Mouse (Mus musculus): ENCODE results near the gene Bcas1. TPM values are rescaled to one million over a fixed set of nuclear protein-coding genes. Genes with fewer than 3 reads are reported as not detected.

The Bcas1 gene
- polyA plus RNA-seq, 1 experiment from 2014 or later = 1.1 TPM

DNA sequence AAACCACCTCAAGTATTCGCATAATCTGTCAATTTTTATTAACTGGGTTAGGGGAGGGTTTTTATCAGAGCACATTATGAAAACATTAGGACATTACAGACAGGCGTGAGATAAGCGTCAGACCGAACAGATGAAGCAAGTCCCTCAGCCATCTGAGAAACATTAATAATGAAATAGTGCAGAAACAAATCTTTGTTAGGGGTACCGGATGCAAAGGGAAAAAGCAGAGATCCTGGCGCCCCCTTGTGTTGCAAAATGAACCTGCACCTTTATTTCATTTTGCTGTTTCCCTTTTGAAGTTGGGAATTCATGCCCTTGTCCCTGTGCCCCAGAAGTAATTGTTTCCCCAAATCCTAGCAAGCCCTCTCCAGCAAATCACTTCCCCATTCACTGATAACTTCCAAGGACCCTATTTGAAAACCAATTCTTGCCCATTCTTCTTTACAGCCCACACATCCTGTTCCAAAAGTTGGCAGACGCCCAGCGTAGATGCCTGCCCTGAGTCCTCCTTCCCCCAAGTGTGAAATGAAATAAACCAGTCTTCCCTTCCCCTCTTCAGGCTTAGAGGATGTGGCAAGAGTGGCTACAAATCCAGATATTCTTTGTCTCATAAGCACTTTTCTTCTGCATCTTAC lies 80.4 kb downstream of the Bcas1 start:
- H3K27ac ChIP-seq (ENCODE audit: poor library complexity, severe bottlenecking) = peak overlapping the region; percentile 56
- WGBS = 32% methylated on average over 8 of the region's 8 CpGs
- H3K36me3 ChIP-seq = no peaks in the 10 kb centered on the region
- peaks cover 53% of the 10 kb centered on the region for H3K4me1 ChIP-seq (replicated peaks)
- no peaks in the 10 kb centered on the region for H3K27me3 ChIP-seq (replicated peaks)
- H3K4me3 ChIP-seq = no peak overlapping the region
- H3K4me2 ChIP-seq = no peak overlapping the region
- H3K9me3 ChIP-seq (replicated peaks) = no peaks in the 10 kb centered on the region
- ATAC-seq (ENCODE audit: insufficient number of reproducible peaks, low FRiP score) = no peak
- no peak overlapping the region for H3K9ac ChIP-seq

GRCm38 (mm10) chr2:170345410-170345793 lies 82.2 kb downstream of the Bcas1 start:
- no peaks in the 10 kb centered on the region for H3K9me3 ChIP-seq (replicated peaks)
- no peak overlapping the region for H3K4me3 ChIP-seq
- no peak for ATAC-seq (ENCODE audit: insufficient number of reproducible peaks, low FRiP score)
- peak overlapping the region; percentile 36; the same call in 1 of the 2 replicates for H3K27ac ChIP-seq (ENCODE audit: poor library complexity, severe bottlenecking)
- H3K4me1 ChIP-seq (replicated peaks) = peaks cover 37% of the 10 kb centered on the region
- 7% methylated on average over 5 of the region's 5 CpGs for WGBS
- H3K36me3 ChIP-seq = no peaks in the 10 kb centered on the region
- H3K4me2 ChIP-seq = peak overlapping the region; percentile 20; the same call in 1 of the 2 replicates
- H3K9ac ChIP-seq = no peak overlapping the region
- H3K27me3 ChIP-seq (replicated peaks) = no peaks in the 10 kb centered on the region

GRCm38 (mm10) chr2:170344502-170345409 lies 82.9 kb downstream of the Bcas1 start:
- Histone ChIP-seq H3K27ac (ENCODE audit: poor library complexity, severe bottlenecking) (peak overlapping the region; percentile 36; the same call in 1 of the 2 replicates), H3K4me3 (no peak overlapping the region), H3K9me3 (replicated peaks) (no peaks in the 10 kb centered on the region), H3K9ac (peak overlapping the region; percentile 57; the same call in 1 of the 2 replicates), H3K36me3 (no peaks in the 10 kb centered on the region), H3K27me3 (replicated peaks) (no peaks in the 10 kb centered on the region), H3K4me2 (peak overlapping the region; percentile 20; the same call in 1 of the 2 replicates), H3K4me1 (replicated peaks) (peaks cover 37% of the 10 kb centered on the region)
- WGBS = 25% methylated on average over 17 of the region's 18 CpGs
- no peak for ATAC-seq (ENCODE audit: insufficient number of reproducible peaks, low FRiP score)

DNA sequence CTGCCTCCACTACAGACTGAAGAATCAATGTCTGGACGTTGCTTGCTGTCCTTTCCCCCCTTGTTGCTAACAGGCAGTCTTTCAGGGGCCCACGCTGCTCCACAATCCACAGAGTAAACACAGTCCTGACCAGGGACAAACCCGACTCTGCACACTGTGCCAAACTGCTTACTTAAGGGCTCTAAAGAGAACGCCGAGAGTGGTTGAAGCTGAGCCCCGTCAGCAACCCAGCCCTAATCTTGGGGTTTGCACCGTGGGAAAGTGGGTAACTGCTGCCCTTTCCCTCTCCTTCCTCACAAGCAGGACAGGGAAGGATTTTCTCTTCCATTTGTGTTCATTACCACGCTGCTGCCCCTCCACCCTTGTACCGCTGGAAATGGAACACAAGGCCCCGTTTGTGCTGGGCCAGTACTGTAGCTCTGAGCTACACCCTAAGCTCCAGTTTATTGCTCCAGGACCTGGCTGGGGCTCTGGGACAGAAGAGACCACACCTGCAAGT lies 83.8 kb downstream of the Bcas1 start:
- 0 out of 2 replicates have a peak, but pooled peaks cover 4% of the 10 kb centered on the region for H3K9me3 ChIP-seq (replicated peaks)
- H3K9ac ChIP-seq = no peak overlapping the region
- H3K27ac ChIP-seq (ENCODE audit: poor library complexity, severe bottlenecking) = peak overlapping the region; percentile 19; the same call in 1 of the 2 replicates
- no peaks in the 10 kb centered on the region for H3K36me3 ChIP-seq
- H3K27me3 ChIP-seq (replicated peaks) = no peaks in the 10 kb centered on the region
- no peak overlapping the region for H3K4me3 ChIP-seq
- 47% methylated on average over 10 of the region's 10 CpGs for WGBS
- no peak for ATAC-seq (ENCODE audit: insufficient number of reproducible peaks, low FRiP score)
- no peak overlapping the region for H3K4me2 ChIP-seq
- peaks cover 37% of the 10 kb centered on the region for H3K4me1 ChIP-seq (replicated peaks)

- no peaks in the 10 kb centered on the region for H3K36me3 ChIP-seq
- H3K4me1 ChIP-seq (replicated peaks) = peaks cover 37% of the 10 kb centered on the region
- no peak overlapping the region for H3K4me2 ChIP-seq
- 0 out of 2 replicates have a peak, but pooled peaks cover 4% of the 10 kb centered on the region for H3K9me3 ChIP-seq (replicated peaks)
- no peak for ATAC-seq (ENCODE audit: insufficient number of reproducible peaks, low FRiP score)
- WGBS = 33% methylated on average over 17 of the region's 17 CpGs
- H3K4me3 ChIP-seq = no peak overlapping the region
- H3K9ac ChIP-seq = no peak overlapping the region
- H3K27me3 ChIP-seq (replicated peaks) = no peaks in the 10 kb centered on the region
- H3K27ac ChIP-seq (ENCODE audit: poor library complexity, severe bottlenecking) = no peak overlapping the region
Measured at GRCm38 (mm10) chr2:170343133-170343818, 84.4 kb downstream of the Bcas1 start.

- H3K4me1 ChIP-seq (replicated peaks) = peaks cover 33% of the 10 kb centered on the region
- H3K4me2 ChIP-seq = no peak overlapping the region
- no peak overlapping the region for H3K27ac ChIP-seq (ENCODE audit: poor library complexity, severe bottlenecking)
- no peak for ATAC-seq (ENCODE audit: insufficient number of reproducible peaks, low FRiP score)
- H3K9ac ChIP-seq = no peak overlapping the region
- 83% methylated on average over 12 of the region's 12 CpGs for WGBS
- H3K4me3 ChIP-seq = no peak overlapping the region
- 0 out of 2 replicates have a peak, but pooled peaks cover 4% of the 10 kb centered on the region for H3K9me3 ChIP-seq (replicated peaks)
- H3K27me3 ChIP-seq (replicated peaks) = no peaks in the 10 kb centered on the region
- no peaks in the 10 kb centered on the region for H3K36me3 ChIP-seq
Measured at GRCm38 (mm10) chr2:170342312-170342830, 85.3 kb downstream of the Bcas1 start.

DNA sequence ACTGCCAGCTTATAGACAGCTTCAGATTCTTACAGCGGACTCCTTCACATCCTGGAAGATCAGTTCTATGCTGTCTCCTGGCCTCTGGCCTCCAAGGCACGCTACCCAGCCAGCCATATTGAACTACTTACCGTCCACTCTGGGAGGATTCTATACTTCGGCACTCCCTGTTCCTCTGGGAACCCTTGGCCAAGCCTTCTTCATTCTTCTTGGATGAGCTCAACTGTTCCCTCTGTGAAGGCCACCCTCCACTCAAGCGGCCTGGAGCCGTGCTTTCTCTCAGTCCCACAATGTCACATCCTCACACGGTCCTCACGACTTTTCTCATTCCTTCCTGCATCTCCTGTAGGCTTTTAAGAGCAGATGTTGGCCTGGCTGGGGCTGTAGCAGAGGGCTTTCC lies 86.5 kb downstream of the Bcas1 start:
- WGBS = 64% methylated on average over 8 of the region's 8 CpGs
- ATAC-seq (ENCODE audit: insufficient number of reproducible peaks, low FRiP score) = no peak
- 0 out of 2 replicates have a peak, but pooled peaks cover 4% of the 10 kb centered on the region for H3K9me3 ChIP-seq (replicated peaks)
- H3K27ac ChIP-seq (ENCODE audit: poor library complexity, severe bottlenecking) = no peak overlapping the region
- no peaks in the 10 kb centered on the region for H3K27me3 ChIP-seq (replicated peaks)
- no peak overlapping the region for H3K4me2 ChIP-seq
- H3K4me3 ChIP-seq = no peak overlapping the region
- H3K4me1 ChIP-seq (replicated peaks) = peaks cover 32% of the 10 kb centered on the region
- H3K36me3 ChIP-seq = no peaks in the 10 kb centered on the region
- no peak overlapping the region for H3K9ac ChIP-seq

DNA sequence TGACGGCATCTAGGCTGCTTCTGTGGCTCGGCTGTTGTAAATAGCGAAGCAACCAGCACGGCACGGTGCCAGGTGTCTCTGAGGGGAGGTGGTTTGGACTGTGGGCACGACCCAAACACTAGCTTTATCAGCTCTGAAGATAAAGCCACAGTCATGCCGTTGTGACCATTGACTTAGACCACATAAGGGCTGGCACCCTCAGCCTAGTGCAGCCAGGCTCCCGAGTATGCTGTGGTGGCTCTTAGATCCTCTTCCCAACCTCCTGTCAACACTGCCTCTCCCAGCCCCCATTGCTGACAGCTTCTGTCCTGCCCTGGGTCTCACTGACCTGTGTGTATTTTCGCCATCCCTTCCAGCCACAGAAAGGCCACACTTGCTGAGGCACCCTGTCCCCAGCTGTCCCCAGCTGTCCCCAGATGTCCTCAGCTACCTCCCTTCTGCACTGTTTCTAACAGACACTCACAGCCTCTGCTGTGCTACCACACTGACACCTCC lies 91.3 kb downstream of the Bcas1 start:
- peak; percentile 64 for ATAC-seq (ENCODE audit: insufficient number of reproducible peaks, low FRiP score)

GRCm38 (mm10) chr2:170335168-170335567 lies 92.5 kb downstream of the Bcas1 start:
- 77% methylated on average over 5 of the region's 5 CpGs for WGBS
- ATAC-seq (ENCODE audit: insufficient number of reproducible peaks, low FRiP score) = no peak

More for the DNA sequence above, 91.3 kb downstream of the Bcas1 start:
- 25% methylated on average over 9 of the region's 9 CpGs for WGBS
- 0 out of 2 replicates have a peak overlapping the region, but pooled peaks have one; percentile 1 for H3K4me3 ChIP-seq
- H3K4me2 ChIP-seq = peak overlapping the region; percentile 57
- H3K36me3 ChIP-seq = no peaks in the 10 kb centered on the region
- H3K9me3 ChIP-seq (replicated peaks) = 0 out of 2 replicates have a peak, but pooled peaks cover 4% of the 10 kb centered on the region
- H3K4me1 ChIP-seq (replicated peaks) = peaks cover 10% of the 10 kb centered on the region
- H3K9ac ChIP-seq = no peak overlapping the region
- H3K27ac ChIP-seq (ENCODE audit: poor library complexity, severe bottlenecking) = peak overlapping the region; percentile 44; the same call in 1 of the 2 replicates
- peaks cover 9% of the 10 kb centered on the region; the same call in 1 of the 2 replicates for H3K27me3 ChIP-seq (replicated peaks)

DNA sequence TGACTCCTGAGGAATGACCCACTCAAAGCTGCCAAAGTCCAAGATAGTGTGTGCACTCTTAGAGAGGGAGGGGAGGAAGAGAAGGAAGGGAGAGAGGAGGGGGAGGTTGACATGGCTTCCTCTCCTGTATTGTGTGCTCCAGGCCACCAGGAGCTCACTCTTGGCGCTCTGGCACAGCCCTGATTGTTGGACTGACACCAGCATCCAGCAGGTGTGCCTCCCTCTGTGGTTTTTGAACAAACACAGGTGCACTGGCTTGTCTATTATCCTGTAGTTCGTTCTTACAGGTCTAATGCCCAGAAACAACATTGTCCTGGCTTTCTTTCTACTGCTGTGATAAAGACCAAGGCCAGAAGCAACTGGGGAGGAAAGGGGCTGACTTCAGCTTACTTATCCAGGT lies 95.8 kb downstream of the Bcas1 start:
- Histone ChIP-seq H3K36me3 (no peaks in the 10 kb centered on the region), H3K4me3 (no peak overlapping the region), H3K4me2 (no peak overlapping the region), H3K9me3 (replicated peaks) (no peaks in the 10 kb centered on the region), H3K9ac (no peak overlapping the region), H3K4me1 (replicated peaks) (peaks cover 15% of the 10 kb centered on the region), H3K27ac (ENCODE audit: poor library complexity, severe bottlenecking) (no peak overlapping the region), H3K27me3 (replicated peaks) (peaks cover 9% of the 10 kb centered on the region; the same call in 1 of the 2 replicates)
- ATAC-seq (ENCODE audit: insufficient number of reproducible peaks, low FRiP score) = no peak
- WGBS = 71% methylated on average over 2 of the region's 2 CpGs

More at GRCm38 (mm10) chr2:170335168-170335567, 92.5 kb downstream of the Bcas1 start:
- H3K27me3 ChIP-seq (replicated peaks) = peaks cover 9% of the 10 kb centered on the region; the same call in 1 of the 2 replicates
- no peaks in the 10 kb centered on the region for H3K36me3 ChIP-seq
- H3K27ac ChIP-seq (ENCODE audit: poor library complexity, severe bottlenecking) = no peak overlapping the region
- no peak overlapping the region for H3K4me3 ChIP-seq
- H3K4me2 ChIP-seq = no peak overlapping the region
- 0 out of 2 replicates have a peak, but pooled peaks cover 4% of the 10 kb centered on the region for H3K9me3 ChIP-seq (replicated peaks)
- peaks cover 10% of the 10 kb centered on the region for H3K4me1 ChIP-seq (replicated peaks)
- no peak overlapping the region for H3K9ac ChIP-seq

Measured in heart, embryonic 12.5 days (tissue).